Mouse (Mus musculus): ENCODE measurements at regions not wholly inside any gene's neighbourhood (a gene's known extent, or its start where the extent isn't known, plus 50 kb on each side); places are given as distances from the start of the nearest gene placed in this dataset.
"Not testable (repeated sequence)": the region's sequence is repeated elsewhere in the genome, so short reads cannot be mapped to it uniquely, and the experiment has no call there.

DNA sequence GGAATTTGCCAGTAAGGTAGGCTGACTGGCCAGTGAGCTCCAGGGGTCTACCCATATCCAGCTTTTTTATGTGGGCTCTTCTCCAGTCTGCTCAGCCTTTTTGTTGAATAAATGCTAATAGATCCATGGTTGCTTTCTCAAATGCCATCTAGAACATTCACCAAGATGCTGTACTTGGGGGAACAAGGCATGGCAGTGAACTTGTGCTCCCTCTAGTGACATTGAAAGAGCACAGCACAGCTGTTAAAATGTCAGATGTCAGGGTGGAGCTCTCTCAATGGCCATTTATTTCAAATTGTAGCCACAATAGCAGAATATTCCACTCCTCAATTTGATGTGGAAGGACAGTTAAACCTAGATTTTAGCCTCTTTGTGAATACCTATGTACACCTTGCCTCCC, 86.3 kb downstream of the Kcnk1 start:
- ATAC-seq (ENCODE audit: low TSS enrichment): peak; percentile 84

DNA sequence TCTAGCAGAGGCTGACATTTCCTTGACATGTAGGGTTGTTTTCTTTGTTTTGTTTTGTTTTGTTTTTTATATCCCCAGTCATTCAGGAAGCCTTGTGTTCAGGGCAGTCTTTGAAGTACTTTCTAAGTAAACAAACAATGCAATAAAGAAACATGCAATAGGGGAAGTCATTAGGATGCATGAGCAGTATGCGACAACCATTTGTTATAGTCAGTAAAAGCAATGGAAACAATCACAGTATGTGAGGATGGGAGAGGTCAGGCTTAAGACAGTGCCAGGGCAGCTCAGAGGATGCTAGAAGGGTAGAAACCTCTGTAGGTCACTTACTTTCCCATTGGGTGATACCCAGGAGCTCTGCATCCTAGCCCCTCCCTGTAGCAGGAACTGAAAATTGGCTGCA, 87.9 kb downstream of the Kcnk1 start:
- no peak for ATAC-seq (ENCODE audit: low TSS enrichment)

DNA sequence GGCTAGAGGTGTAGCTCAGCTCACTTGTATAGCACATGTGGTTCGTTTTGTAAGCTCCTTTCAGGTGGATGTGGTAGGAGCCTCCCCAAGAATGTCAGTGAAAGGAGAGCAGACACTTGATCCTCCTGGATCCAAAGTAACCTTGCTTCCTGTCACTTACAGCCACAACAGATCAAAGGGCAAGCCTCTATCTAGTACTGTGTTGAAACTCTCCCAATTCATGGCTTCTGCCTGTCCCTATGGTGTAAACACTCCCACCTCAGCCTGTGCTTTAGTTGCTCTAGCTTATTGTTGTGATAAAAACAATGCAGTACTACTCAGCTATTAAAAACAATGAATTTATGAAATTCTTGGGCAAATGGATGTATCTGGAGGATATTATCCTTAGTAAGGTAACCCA, 95.8 kb downstream of the Kcnk1 start:
- ATAC-seq (ENCODE audit: low TSS enrichment): no peak

DNA sequence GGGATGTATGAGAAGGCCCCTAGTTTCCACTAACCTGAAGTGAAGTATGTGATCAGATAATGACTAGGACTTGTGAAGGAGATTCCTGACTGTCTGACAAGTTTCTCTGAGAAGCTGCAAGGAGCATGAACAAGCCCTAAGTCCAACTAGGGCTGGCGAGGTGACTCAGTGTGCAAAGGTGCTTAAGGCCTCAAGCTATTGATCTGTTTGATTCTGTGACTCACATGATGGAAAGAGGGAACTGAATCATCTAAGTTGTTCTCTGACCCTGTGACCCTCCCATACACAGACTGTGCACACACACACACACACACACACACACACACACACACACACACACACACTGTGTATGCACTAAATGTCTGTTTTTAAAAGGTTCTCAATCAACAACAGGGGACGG, 99.0 kb downstream of the Kcnk1 start:
- ATAC-seq (ENCODE audit: low TSS enrichment): no peak

DNA sequence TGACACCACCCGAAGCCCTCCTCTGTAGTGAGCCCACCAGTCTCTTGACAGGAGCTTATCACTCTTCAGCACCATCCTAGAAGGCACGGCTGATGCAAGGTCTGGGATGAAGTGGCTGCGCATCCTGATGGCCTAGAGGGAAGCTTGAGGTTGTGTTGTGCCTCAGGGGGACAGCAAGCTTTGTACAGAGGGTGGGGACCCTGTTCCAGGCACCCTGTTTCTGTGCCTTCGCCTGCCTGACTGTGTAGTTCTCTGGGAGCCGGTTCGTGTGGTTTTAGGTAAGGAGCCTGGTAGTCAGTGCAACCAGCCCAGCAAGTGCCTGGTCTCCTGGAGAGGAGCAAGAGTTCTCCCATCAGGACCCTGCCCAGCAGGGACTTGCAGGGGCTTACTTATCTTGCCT, 101.1 kb downstream of the Kcnk1 start:
- no peak for ATAC-seq (ENCODE audit: low TSS enrichment)

DNA sequence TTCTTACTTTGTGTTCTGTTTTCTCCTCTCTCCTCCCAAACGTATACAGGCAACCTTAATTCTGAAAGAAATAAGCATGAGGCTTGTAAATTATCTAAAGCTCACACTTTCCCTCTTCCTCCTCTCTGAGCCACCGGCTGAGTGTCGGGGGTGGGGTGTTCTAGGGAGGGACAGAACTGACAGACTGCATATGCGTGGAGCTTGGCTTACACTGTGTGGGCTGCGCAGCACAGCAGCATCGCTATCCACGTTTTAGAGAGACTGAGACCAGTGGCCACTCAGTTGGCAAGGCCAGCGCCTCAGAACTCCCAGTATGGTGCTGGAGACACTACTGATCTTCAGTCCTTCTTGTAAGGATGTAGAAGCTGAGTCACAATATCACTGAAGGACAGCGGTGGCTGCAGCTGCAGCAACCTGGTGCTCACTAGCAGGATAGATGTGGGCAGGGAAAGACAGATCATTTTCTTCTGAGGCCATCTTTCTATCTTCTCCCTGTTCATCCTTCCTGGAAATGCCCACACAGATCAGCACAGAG, 101.7 kb downstream of the Kcnk1 start:
- ATAC-seq (ENCODE audit: low TSS enrichment): peak; percentile 90

DNA sequence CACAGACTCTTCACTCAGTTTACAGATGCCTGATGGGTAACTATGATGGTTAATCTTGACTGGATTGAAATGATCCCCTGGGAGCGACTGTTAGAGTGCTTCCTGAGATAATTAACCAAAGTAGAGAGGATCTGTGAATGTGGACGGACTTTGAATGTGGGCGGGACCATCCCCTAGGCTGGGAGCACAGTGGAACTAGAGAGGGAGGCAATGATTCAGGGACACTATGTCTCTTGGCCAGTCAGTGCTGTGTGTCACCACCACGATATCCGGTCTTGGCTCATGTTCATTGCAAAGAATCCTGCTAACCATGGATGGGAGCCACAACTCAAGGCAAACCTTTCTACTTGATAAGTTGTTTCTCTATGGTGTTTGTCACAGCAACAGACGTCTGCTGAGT, 103.9 kb downstream of the Kcnk1 start:
- no peak for ATAC-seq (ENCODE audit: low TSS enrichment)

DNA sequence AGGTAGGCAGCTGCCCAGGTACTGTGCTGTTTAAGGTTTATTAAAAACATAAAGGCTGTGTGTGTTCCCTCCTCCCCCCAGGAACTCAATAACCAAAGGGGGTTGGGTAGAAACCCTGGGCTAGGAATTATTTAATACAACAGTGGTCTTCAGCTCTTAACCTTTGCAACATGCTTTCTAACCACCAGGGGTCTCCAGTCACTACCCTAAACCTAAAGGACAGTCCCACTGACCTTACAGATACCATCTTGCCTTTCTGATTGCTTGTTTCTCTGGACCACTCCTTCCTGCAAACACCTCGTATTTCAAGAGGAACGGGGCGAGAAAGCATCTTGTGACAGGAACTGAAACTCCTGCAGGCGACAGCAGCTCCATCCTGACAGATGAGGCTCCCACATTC, 104.9 kb downstream of the Kcnk1 start:
- ATAC-seq (ENCODE audit: low TSS enrichment): no peak

DNA sequence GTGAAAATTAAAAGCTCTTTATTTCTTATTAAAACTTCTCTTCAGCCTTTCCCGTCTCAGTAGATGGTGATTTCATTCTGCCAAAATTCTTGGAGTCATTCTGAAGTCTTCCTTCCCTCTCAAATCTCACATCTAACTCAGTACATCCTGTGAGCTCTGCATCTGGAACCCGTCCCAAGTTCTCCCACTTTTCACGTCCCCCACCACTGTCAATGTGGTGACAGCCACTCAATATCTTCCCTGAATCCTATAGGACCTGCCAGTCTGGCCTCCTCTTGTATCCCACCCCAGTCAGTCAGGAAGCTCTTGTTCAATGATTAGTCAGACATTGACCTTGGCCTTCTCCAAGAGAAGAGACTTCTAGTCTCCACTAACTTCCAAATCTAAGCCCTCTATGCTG, 110.1 kb downstream of the Kcnk1 start:
- ATAC-seq (ENCODE audit: low TSS enrichment): peak; percentile 67; the same call in 1 of the 2 replicates

DNA sequence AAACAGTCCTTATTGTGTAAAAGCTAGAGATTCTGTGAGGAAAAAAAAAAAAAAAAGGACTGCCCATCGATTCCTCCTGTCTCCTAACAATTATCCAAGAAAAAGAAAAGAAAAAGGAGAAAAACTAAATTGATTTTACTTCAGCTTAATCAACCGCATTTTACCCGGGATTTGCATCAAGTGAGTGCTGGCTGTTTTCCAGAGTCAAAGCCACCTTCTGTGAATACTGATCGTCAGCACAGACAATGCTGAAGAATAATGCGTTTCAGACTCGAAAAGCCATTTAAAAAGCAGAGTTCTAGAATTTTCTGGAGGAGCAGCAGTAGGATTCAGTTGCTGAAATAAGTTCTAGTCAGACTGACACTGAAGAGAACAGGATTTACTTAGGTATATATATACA, 131.1 kb downstream of the Kcnk1 start:
- no peak for ATAC-seq (ENCODE audit: low TSS enrichment)

DNA sequence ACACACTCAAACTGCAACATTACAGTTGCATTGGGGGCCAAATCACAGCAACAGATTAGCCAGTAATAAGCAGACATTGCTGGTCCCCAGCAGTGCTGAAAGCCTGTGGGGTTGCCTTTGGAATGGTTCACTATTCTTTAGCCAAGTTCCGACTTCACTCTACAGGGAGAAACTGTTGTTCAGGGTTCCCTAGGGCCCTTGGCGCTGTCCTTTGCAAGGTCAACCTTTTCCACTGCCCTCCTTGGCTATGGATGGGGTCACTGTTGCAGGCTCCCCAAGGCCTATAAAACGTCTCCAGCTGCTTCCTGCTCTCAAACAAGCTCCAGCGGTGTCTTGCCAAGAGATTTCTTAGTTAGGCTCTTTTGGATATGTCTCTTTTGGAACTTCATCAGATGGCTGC, 137.1 kb downstream of the Kcnk1 start:
- no peak for ATAC-seq (ENCODE audit: low TSS enrichment)

DNA sequence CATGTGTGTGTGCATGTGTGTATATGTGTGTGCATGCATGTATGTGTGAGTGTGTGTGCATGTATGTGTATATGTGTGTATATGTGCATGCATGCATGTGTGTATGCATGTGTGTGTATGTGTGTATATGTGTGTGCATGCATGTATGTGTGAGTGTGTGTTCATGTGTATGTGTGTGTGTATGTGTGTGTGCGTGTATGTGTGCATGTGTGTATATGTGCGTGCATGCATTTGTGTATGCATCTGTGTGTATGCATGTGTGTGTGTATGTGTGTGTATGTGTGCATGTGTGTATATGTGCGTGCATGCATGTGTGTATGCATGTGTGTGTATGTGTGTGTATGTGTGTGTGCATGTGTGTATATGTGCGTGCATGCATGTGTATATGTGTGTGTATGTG, 137.9 kb downstream of the Kcnk1 start:
- not testable (repeated sequence) for ATAC-seq (ENCODE audit: low TSS enrichment)

DNA sequence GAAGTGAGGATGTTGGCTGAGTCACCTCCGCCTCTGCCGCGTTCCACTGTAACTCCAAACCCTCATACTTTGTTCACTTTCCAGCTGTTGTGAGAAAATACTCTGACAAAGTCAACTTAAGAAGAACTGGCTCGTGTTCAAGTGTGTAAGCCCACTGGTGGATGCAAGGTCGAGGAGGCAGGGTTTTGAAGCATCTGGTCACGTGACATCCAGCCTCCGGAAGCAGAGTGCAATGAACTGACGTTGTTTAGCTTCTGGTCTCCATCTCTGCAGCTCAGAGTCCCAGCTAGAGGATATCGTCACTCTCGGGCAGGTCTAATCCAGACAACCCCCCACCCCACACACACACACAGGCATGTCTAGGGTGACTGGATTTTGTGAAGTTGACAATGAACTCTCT, 140.1 kb downstream of the Kcnk1 start:
- ATAC-seq (ENCODE audit: low TSS enrichment): no peak

DNA sequence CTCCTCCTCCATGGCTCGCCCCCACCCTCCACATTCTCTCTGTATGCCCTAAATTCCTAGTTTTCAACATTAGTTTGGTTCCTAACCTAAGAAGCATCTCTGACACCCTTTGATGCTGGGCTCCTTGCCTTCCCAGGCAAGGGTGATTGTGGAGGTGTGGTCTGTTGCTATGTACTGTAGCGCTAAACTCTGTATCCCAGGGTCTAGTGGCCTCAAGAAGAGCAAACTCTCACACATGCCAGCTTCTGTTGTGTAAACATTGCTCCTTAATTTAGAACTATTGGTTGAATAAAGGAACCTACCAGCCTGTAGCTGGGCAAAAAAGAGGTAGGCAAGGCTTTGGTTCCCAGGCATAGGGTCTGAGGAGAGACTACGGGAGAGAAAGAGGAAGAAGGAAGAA, 140.6 kb downstream of the Kcnk1 start:
- no peak for ATAC-seq (ENCODE audit: low TSS enrichment)

DNA sequence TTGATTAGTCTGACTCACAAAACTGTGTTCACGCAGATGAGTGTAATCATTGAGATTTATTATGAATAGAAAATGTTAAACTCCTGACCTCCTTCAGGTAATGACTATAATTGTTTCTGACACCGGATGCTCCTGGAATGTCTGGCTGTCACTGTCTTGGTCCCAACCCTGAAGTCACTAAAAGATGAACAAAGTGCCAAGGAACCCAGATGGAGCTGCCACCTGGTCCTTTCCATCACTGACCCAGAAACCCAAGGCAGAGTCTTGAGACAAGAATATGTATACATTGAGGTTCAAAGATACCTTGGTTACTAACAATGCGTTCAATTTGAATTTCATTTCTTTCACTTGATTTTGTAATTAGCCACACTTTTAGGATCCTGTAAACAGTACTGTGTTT, 142.0 kb downstream of the Kcnk1 start:
- ATAC-seq (ENCODE audit: low TSS enrichment): no peak

DNA sequence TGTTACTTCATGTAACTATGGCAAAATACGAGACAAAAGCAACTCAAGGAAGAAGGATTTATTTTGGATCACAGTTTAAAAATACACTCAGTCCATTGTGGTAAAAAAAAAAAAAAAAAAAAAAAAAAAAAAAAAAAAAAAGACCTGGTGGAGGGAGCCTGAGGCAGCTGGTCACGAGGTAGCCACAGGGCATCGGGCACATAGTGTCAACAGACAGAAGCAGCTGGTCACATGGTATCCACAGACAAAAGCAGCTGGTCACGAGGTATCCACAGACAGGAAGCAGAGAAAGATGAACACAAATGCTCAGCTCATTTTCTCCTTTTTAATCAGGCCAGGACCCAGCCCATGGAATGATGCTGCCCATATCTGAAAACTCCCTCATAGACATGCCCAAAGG, 142.5 kb downstream of the Kcnk1 start:
- no peak for ATAC-seq (ENCODE audit: low TSS enrichment)

DNA sequence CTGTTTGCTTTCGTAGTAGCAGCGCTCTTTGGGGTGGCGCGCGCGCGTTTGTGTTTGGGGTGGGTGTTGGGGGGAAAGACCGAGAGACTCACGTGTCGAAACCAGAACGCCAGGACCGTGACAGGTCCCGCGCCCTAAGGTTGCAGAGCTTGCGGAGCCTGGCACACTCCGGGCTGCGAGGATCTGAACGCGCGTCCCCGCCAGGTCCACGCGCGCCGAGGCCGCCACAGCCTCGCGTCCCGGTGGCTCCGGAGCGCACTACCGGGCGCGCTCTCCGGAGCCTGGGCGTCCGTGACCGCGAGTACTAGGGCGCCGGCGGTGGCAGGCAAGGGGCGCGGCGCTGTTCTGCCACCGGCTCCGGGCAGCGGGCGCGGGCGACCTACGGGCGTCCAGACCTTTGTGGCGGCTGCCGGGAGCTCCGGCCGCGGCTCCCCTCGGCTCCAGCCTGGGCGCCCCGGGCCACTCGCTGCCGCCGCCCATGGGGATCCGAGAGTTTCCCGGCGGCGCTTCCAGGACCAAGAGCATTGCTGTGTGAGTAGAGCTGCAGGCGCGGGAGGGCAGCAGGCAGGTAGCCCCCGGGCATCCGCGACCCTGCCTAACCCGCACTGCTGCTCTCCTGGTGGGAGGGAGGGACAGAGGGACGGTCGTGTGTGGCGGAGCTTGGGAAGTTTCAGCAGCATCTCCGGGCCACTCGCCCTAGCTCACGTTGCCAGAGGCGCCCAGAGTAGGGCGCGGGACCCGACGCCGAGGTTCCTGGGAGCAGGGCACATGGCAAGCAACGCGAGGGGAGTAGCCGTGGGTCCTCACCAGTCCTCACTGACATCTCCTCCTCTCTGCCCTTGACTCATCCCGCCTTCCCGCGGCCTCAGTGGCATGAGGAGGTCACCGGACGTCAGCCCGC, 143.9 kb downstream of the Kcnk1 start:
- peak; percentile 58 for ATAC-seq (ENCODE audit: low TSS enrichment)

DNA sequence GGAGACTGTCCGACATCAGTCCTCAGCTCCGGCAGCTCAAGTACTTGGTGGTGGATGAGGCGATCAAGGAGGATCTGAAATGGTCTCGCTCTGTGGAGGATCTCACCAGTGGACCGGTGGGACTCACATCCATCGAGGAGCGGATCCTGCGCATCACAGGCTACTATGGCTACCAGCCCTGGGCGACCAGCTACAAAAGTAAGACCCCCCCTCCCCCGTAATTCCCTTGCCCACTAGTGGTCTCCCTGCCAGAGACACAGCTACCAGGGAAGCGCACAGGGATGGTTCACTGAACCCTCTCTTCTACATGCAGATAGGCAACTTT, 144.5 kb downstream of the Kcnk1 start:
- ATAC-seq (ENCODE audit: low TSS enrichment): no peak

DNA sequence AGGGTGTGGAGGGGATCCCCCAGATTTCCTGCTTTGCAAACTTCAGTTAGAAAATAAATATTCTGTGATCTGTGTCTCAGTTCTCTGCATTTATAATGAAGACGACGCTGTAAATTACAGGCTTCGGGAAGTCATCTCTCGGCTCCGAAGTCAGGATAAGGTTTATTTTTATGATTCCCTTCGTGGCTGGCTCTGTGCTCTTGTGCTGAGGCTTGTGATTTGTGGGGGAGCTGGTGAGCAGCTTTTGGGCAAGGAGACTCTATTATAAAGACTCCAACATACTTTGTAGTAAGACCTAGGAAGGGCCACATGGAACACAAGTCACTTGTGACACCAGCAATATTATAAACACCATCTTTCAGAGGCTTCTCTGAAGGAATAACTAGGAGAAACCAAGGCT, 146.0 kb downstream of the Kcnk1 start:
- peak; percentile 67 for ATAC-seq (ENCODE audit: low TSS enrichment)

DNA sequence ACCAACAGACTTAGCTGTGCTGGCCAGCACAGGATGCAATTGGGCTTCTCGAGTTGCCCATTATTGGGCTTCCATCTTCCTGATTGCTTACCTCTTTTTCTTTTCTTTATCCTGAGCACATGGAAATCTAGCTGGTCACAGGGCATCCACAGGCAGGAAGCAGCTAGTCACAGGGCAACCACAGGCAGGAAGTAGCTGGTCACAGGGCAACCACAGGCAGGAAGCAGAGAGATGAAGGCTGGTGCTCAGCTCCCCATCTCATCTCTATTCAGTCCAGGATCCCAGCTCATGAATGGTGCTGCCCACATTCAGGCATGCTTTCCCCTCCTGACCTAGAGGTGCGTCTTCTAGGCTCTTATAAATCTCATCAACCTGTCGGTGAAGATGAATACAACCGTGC, 146.8 kb upstream of the Slc35f3 start:
- ATAC-seq (ENCODE audit: low TSS enrichment): no peak

DNA sequence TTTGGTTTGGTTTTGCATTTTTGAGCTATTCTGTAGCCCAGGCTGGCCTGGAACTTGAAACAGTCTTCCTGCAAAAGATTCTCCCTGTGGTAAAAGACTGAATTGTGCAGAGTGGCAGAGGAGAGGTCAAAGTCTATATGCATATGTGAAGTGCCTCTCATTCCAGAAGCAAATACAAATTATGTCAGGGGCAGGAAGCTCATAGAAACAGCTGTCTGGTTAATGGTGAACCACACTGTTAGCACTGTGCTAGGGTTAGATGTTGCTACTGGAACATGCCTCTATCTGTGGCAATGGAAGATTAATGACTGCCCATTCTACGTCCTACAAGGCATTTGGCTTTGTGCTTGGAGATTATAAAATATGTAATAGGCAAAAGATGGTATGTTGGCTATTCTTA, 144.4 kb upstream of the Slc35f3 start:
- ATAC-seq (ENCODE audit: low TSS enrichment): no peak

DNA sequence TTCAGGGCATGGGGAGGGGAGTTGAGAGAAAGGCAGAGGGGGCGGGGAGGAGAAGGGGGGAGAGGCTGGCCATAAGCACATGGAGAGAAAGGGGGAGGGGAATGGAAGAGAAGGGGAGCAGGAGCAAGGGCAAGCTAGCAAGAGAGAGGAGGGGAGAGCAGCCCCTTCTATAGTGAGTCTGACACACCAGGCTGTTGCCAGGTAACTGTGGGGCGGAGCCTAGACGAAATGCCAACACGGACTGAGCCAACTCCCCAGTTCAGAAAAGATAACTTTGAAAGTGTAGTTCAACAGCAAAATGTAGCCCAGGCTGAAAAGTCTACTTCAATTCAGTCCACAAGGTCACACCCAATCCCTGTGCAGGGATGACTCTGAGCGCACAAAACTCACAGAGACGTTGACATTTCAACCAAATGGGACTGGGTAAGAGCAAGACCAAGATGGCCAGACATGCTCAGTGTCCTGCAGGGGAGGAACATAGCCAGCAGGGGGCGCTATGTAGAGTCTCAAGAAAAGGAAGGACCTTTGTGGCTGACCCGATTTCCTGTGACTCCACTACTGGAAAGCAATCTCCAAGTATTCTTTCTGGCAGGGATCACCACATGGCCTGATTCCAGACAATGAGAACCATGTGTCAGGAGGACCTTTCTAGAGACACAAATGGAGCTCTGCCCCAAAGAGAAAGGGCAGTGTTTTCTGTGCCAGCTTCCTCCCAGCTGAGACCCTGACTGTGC, 140.7 kb upstream of the Slc35f3 start:
- no peak for ATAC-seq (ENCODE audit: low TSS enrichment)

DNA sequence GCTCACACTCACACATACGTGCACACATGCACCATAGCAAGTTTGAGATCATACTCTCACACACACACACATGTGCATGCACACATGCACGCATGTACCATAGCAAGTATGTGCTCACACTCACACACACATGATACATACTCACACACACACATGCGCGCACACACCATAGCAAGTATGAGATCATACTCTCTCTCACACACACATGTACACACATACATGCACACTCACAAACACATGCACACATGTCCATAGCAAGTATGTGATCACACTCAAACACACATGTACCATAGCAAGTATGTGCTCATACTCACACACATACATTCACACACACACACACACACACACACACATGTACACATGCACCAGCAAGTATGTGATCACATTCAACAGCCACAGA, 138.9 kb upstream of the Slc35f3 start:
- no peak for ATAC-seq (ENCODE audit: low TSS enrichment)

Measured in frontal cortex, adult (tissue).